Mouse (Mus musculus): ENCODE data around the gene Ppp4r1. TPM values are rescaled to one million over a fixed set of nuclear protein-coding genes. Genes with fewer than 3 reads are reported as not detected.

The Ppp4r1 gene
- total and polyA plus RNA-seq, 3 experiments = 12.9 to 17.1 (median 13.6) TPM

GRCm38 (mm10) chr17:65750301-65750700 is 32.1 kb upstream of the Ppp4r1 start:
- Histone ChIP-seq H3K4me1 (ENCODE audit: control insufficient read depth in 1 of 2, insufficient read depth in 2 of 2) (no peaks in the 10 kb centered on the region), H3K9me3 (replicated peaks; ENCODE audit: low read length) (peaks cover 5% of the 10 kb centered on the region), H3K36me3 (replicated peaks in 1 of 2; ENCODE audit: control insufficient read depth in 1 of 2, insufficient read depth in 1 of 2, low read length in 1 of 2) (no peaks in the 10 kb centered on the region), H3K27me3 (replicated peaks) (no peaks in the 10 kb centered on the region), H3K4me3 (replicated peaks in 1 of 3; ENCODE audit: low read depth in 2 of 3, low read length in 2 of 3, poor library complexity in 1 of 3) (no peak overlapping the region), H3K9ac (ENCODE audit: insufficient read depth, low read depth) (no peak overlapping the region), H3K79me2 (replicated peaks; ENCODE audit: control insufficient read depth, extremely low read depth, insufficient read depth, poor library complexity, severe bottlenecking) (no peaks in the 10 kb centered on the region), H3K27ac (ENCODE audit: insufficient read depth, low read depth) (no peak overlapping the region), H3K4me2 (ENCODE audit: insufficient read depth, low read depth, poor library complexity, severe bottlenecking) (no peak overlapping the region)
- dilution Hi-C loops (cut with MboI; ENCODE audit: extremely low pct_ligation_motif_present, extremely low pct_unique_long_range_greater_than_20kb, low sequenced_read_pairs) = no loop called here
- DNase-seq (ENCODE audit: extremely low read depth) = no peak
- TF ChIP-seq RAD21 (IDR thresholded peaks at IDR 0.05; ENCODE audit: low read depth, low read length) (peak; percentile 13), NELFE (IDR thresholded peaks at IDR 0.05; ENCODE audit: low read depth, low read length) (no peak), CTCF (conservative IDR thresholded peaks at IDR 0.05 in 1 of 2, IDR thresholded peaks at IDR 0.05 in 1 of 2; ENCODE audit: low read depth in 2 of 2, low read length in 2 of 2) (peak; percentile 30 to 48; a peak in 3 of 4 replicates)
- in situ Hi-C loops (cut with MboI; ENCODE audit: low pct_ligation_motif_present, low pct_unique_long_range_greater_than_20kb, low sequenced_read_pairs) = no loop called here

- Histone ChIP-seq H3K9me3 (replicated peaks; ENCODE audit: low read length) (peaks cover 5% of the 10 kb centered on the region), H3K27ac (ENCODE audit: insufficient read depth, low read depth) (no peak overlapping the region), H3K4me2 (ENCODE audit: insufficient read depth, low read depth, poor library complexity, severe bottlenecking) (no peak overlapping the region), H3K4me3 (replicated peaks in 1 of 3; ENCODE audit: low read depth in 2 of 3, low read length in 2 of 3, poor library complexity in 1 of 3) (no peak overlapping the region), H3K27me3 (replicated peaks) (no peaks in the 10 kb centered on the region), H3K79me2 (replicated peaks; ENCODE audit: control insufficient read depth, extremely low read depth, insufficient read depth, poor library complexity, severe bottlenecking) (no peaks in the 10 kb centered on the region), H3K4me1 (ENCODE audit: control insufficient read depth in 1 of 2, insufficient read depth in 2 of 2) (peaks cover 0 to 11% of the 10 kb centered on the region in 2 experiments; a peak in 3 of 4 replicates), H3K9ac (ENCODE audit: insufficient read depth, low read depth) (no peak overlapping the region), H3K36me3 (replicated peaks in 1 of 2; ENCODE audit: control insufficient read depth in 1 of 2, insufficient read depth in 1 of 2, low read length in 1 of 2) (no peaks in the 10 kb centered on the region)
- dilution Hi-C loops (cut with MboI; ENCODE audit: extremely low pct_ligation_motif_present, extremely low pct_unique_long_range_greater_than_20kb, low sequenced_read_pairs) = no loop called here
- DNase-seq (ENCODE audit: extremely low read depth) = no peak
- in situ Hi-C loops (cut with MboI; ENCODE audit: low pct_ligation_motif_present, low pct_unique_long_range_greater_than_20kb, low sequenced_read_pairs) = no loop called here
- no peak for TF ChIP-seq JUND (conservative IDR thresholded peaks at IDR 0.05; ENCODE audit: low read depth, low read length)
- no peak for TF ChIP-seq USF1 (IDR thresholded peaks at IDR 0.05; ENCODE audit: low read depth, low read length)
- no peak for TF ChIP-seq CHD1 (IDR thresholded peaks at IDR 0.05; ENCODE audit: low read depth, low read length)
- TF ChIP-seq SIN3A (IDR thresholded peaks at IDR 0.05; ENCODE audit: low read length) = no peak
- no peak for TF ChIP-seq MEF2A (IDR thresholded peaks at IDR 0.05; ENCODE audit: borderline replicate concordance, low read depth, low read length)
- no peak for TF ChIP-seq NELFE (IDR thresholded peaks at IDR 0.05; ENCODE audit: low read depth, low read length)
Observed at GRCm38 (mm10) chr17:65753130-65753529, 29.2 kb upstream of the Ppp4r1 start.

- Histone ChIP-seq H3K27me3 (replicated peaks) (no peaks in the 10 kb centered on the region), H3K4me1 (ENCODE audit: control insufficient read depth in 1 of 2, insufficient read depth in 2 of 2) (peaks cover 0 to 11% of the 10 kb centered on the region in 2 experiments; a peak in 3 of 4 replicates), H3K4me3 (replicated peaks in 1 of 3; ENCODE audit: low read depth in 2 of 3, low read length in 2 of 3, poor library complexity in 1 of 3) (no peak overlapping the region), H3K36me3 (replicated peaks in 1 of 2; ENCODE audit: control insufficient read depth in 1 of 2, insufficient read depth in 1 of 2, low read length in 1 of 2) (no peaks in the 10 kb centered on the region), H3K9ac (ENCODE audit: insufficient read depth, low read depth) (no peak overlapping the region), H3K27ac (ENCODE audit: insufficient read depth, low read depth) (no peak overlapping the region), H3K79me2 (replicated peaks; ENCODE audit: control insufficient read depth, extremely low read depth, insufficient read depth, poor library complexity, severe bottlenecking) (no peaks in the 10 kb centered on the region), H3K9me3 (replicated peaks; ENCODE audit: low read length) (peaks cover 5% of the 10 kb centered on the region), H3K4me2 (ENCODE audit: insufficient read depth, low read depth, poor library complexity, severe bottlenecking) (no peak overlapping the region)
- TF ChIP-seq IRF4 (IDR thresholded peaks at IDR 0.05; ENCODE audit: low read depth, low read length) = peak; percentile 65
- TF ChIP-seq TCF12 (IDR thresholded peaks at IDR 0.05; ENCODE audit: low read depth, low read length) = peak; percentile 35; the same call in 1 of the 2 replicates
- TF ChIP-seq SIN3A (IDR thresholded peaks at IDR 0.05; ENCODE audit: low read length) = no peak
- peak; percentile 23; the same call in 1 of the 2 replicates for TF ChIP-seq ZNF384 (IDR thresholded peaks at IDR 0.05; ENCODE audit: low read depth, low read length)
- TF ChIP-seq EP300 (IDR thresholded peaks at IDR 0.05; ENCODE audit: low read length) = peak; percentile 41; the same call in 1 of the 2 replicates
- TF ChIP-seq MAZ (IDR thresholded peaks at IDR 0.05; ENCODE audit: low read depth, low read length) = no peak
- dilution Hi-C loops (cut with MboI; ENCODE audit: extremely low pct_ligation_motif_present, extremely low pct_unique_long_range_greater_than_20kb, low sequenced_read_pairs) = no loop called here
- in situ Hi-C loops (cut with MboI; ENCODE audit: low pct_ligation_motif_present, low pct_unique_long_range_greater_than_20kb, low sequenced_read_pairs) = no loop called here
- DNase-seq (ENCODE audit: extremely low read depth) = peak; percentile 65
Observed at GRCm38 (mm10) chr17:65755857-65756256, 26.5 kb upstream of the Ppp4r1 start.
